Mouse (Mus musculus) Muller cell, postnatal 12 days (primary cell): ENCODE data around the gene Vmac.
A peak's percentile ranks its signal among the peaks of the same experiment; 100 is the strongest.

Experiments used
- DNase-seq: peaks from one replicate; pipeline ENCODE4 v3.0.0-alpha.2; 2015; ENCODE audit errors: inconsistent ontology term

The Vmac gene

DNA sequence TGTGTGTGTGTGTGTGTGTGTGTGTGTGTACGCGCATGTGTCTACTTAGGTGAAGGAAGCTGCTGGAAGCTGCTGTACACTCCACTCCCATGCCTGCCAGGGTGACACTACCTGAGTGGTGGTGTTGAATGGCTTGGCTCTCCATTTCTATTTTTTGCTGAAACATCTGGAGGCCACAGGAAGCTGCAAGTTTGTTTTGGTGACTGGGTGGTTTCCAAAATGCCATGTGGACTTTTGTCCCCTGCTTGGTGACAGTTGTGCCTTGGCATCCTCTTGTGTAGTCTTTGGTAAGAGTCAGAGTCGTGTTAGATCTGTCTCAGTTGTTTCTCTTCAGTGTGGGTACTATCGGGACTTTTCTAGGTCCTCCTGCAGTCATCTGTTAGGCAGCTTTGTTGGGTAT is 31.0 kb downstream of the Vmac start:
- no peak for DNase-seq

DNA sequence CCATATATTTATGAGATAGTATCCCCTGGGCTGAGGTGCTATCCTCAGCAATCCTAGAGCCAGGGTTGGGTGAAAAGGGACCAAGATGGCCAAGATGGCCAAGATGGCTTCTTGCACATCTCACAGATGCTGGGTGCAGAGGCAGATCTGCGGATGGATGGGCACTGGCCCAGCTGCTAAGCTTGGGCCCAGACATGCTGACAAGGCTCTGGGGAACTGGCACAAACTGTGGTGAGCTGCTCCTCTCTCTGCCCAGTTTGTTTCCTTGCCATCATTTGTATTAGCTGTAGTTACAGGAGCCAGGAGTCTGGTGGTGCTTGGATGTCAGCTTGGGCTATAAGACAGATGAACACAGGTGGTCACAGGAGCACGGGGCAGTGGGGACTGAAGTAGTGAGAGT is 33.2 kb downstream of the Vmac start:
- DNase-seq = no peak

DNA sequence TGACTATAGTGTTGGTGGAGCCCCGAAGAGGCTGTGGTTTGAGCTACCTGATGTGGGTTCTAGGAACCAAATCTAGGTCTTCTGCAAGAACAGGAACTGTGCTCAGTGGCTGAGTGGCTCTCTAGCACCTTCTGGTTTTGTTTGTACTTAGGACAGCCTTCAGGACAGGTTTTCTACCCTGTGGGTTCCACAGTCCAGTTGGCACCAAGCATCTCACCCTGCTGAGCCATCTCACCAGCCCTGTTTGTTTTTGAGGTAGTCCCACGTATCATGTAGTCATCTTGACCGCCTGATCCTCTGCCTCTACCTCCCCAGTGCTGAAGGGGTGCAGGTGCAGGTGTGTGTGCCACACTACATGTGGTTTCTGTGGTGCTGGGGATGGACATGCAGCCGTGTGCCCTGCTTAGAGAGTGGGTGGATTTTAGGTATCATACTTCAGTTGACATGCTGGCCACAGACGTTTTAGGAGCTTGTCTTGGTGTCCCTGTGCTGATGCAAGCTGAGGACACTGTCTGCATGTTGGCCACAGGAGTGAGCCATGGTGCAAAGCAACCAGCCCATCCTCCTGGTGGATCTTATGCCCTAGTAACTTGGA is 34.2 kb downstream of the Vmac start:
- DNase-seq = no peak

DNA sequence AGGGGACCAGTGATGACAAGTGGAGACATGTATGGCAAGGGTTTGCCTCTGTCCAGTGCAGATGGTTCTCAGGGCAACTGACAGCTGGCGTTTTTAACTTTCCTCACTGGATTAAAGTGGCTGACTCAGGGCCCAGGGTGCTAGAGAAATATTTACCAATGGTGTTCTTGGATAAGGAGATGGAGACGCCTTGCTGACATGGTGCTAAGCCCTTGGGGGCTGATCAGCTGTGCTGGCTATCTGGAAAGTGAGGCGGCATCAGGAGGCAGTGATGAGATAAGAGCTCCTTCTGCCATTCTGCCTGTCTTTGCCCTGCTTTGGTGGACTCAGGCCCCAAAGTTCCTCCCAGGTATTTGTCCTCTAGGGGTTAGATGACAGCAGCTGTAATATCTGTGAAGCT is 34.9 kb downstream of the Vmac start:
- no peak for DNase-seq

DNA sequence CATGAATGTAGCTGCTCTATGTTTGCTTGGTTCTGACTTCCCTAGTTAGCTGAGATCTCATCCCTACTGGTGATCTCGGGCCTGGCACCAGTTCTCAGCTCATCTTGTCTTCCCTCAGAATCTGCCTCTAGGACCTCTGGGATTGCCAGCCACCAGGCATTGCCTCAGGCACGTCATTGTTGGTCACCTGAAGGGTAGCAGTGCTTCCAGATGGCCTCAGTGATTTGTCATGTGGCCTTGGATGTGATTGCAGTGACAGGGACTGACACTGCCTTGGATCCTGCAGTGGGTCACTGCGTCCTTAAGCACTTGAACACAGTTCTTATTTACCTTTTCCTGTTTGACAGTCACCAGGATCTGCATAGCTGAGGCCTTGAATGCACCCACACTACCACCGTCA is 36.0 kb downstream of the Vmac start:
- DNase-seq = no peak

DNA sequence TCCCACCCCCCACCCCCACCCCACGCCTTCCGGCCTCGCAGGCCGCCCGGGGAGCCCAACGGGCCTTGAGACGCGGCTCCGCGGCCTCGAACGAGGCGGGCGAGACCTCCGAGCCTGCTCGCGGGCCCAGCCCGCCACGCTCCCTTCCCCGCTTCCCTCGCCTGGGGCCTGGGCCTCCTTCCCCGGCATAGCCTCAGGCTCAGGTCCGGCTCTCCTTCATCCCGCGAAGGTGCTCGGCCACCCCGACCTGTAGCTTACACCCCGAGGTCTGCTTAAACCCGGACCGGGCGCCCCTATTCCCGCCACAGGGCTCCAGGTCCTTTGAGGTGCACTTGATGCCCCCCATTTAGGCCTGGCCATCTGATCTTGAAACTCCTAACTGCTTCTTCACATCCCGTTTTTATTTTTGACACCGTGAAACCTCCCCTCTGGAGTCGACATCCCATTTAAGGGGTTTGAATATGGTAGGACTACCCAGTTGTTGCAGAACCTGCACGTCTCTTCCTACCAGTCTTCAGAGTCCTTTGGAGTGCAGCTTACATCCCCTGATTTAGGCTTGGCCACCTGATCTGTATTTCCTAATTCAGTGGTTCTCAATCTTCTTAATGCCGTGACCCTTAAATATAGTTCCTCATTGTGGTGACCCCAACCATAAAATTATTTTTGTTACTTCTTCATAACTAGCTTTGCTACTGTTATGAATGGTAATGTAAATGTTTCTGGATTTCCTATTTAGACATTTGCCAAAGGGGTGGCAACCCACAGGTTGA is 44.0 kb downstream of the Vmac start:
- no peak for DNase-seq

DNA sequence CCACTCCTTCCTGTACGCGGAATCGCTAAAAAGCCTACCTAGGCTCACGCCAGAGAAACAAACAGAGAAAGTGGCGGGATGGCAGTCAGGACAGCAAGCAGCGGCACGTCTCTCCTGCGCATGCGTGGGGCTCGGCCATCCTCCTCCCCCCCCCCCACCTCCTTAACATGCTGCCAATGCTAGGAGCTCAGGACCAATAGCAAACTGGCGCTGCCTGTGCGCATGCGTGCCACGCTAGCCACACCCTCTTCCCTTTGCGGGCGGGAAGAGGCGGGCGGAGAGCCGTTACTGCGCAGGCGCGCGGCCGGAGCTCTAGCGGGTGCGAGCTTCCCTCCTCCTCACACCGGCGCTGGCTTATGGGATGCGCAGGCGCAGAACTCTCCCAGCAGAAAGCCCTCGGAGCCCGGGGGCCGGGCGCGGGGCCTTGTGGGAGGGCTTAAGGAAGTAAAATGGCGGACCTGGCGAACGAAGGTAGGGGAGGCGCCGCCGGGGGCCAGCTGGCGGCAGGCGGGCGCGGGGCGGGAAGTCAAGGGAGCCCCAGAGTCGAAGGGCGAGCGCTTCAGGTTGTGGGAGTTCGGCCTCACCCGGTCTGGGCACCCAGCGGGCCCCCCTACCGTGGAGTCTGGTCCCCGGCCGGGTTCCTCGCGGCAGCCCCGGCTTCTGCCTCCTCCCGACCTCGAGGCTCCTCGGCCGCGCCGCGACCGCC is 44.7 kb downstream of the Vmac start, which contains the start of gene Ranbp3:
TSS of gene Ranbp3 (plus strand) at position 354 of the 706 bp plus-strand sequence.
- DNase-seq = peak; percentile 100

DNA sequence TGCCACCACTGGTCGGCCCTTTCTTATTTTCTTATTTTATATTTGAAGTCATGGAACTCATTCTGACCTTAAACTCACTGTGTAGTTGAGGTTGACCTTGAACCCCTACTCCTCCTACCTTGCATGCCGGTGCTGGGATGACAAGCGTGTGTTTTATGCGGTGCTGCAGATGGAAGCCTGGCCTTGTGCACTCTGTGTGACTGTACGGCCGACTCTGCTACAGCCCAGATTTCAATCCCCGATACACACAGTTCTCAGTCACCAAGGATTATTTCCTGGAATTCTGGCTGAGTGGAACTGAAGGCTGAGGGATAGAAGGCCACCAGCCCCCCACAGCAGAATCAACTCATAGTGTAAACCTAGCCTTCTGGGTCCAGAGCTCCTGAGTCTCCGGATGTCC is 48.1 kb downstream of the Vmac start:
- no peak for DNase-seq

DNA sequence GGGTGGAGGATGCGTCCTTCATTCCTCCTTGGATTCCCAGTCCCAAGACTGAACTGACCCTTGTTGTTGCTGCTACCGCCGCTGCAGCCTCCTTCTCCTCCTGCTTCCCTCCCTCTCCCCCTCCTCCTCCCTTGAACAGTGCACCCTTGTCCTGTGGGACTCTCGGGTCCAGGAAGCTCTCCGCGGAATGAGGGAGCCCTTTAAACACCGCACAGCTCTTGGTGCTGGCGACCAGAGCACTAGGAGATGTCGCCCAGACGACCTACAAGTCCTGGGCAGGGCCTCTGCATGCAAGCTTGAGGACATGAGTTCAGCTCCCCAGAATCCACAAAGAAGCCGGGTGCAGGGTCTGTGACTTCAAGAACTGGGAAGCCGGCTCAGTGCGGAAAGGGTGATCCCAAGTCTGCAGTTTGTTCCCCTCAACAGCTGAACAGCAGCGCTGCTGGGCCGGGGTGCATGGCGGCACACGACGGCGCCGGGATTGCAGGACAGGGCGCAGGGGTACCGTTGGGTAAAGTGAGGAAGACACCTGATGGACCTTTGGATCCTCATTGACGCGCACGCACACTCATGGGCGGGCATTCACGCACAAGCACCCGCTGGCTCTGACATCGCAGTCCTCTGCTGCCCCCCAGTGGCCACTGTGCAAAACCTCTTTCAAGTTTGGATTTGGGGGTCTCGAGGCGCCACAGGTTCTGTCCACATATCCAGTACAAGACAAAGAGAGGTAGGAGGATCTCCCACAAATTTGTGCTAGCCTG is 49.3 kb downstream of the Vmac start:
- DNase-seq = peak; percentile 61

DNA sequence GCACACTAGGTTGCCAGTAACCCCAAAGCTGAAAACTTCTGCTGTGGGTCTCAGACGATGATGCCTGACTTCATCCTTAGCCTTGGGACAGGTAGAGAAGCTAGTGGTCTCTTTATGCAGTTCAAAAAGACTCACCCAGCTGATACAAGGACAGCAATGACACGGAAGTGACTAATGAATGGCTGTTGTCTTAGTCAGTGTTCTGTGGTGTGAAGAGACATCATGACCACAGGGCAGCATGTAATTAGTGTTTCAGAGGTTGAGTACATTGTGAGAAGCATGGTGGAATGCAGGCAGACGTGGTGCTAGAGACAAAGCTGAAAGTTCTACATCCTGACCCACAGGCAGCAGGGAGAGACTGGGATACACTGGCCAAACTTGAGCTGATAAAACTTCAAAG is 50.2 kb downstream of the Vmac start:
- DNase-seq = peak; percentile 75

DNA sequence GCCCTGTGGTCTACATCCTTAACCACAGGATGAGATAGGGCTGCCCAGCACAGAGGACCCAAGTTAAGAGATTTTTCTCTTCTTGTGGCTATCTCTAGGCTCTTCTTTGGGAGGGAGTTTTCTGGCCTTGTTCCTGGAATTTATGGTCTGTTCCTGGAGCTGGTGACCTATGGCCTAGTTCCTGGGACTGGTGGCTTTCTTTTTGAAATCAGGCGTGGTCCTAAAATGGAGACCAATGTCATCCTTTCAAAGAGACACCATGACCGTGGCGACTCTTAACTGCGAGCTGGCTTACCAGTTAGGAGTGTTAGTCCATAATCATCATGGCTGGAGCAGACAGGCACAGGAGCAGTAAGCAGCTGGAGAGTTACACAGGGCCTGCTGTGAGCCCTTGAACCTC is 51.4 kb downstream of the Vmac start:
- no peak for DNase-seq

DNA sequence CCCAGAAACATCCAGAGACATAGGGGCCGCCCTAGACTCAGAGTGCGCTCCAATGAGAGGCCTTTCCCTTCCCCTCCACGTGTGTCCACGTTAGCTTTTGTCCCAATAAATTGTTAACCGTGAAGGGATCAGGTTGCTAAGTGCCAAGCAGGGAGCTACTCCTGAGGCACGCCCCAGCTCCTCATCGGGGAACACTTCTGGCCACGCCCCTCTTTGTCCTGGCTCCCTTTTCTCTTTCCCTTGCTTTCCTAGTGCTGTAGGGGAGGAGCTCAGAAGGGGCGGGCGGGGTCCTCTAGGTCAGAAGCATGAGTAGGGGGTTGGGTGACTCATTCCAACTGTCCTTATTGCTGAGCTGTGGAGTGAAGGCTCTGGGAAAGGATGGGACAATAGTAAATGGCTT is 53.5 kb downstream of the Vmac start:
- no peak for DNase-seq
